Mouse (Mus musculus) spleen, adult 2 months (tissue): ENCODE measurements around the gene Epha6.

Experiments used
- CTCF ChIP-seq: fragments of 200-500 bp; IDR thresholded peaks from 2 replicates; pipeline ENCODE4 v1.5.1; 2011; ENCODE audit warnings: mild to moderate bottlenecking, inconsistent platforms; ENCODE audit not compliant: insufficient read depth, insufficient read length, insufficient replicate concordance; ENCODE audit errors: extremely low read depth
- POLR2A ChIP-seq: fragments of 200-500 bp; IDR thresholded peaks from 2 replicates; pipeline ENCODE4 v1.6.1; 2011; ENCODE audit warnings: low read depth, low read length, inconsistent platforms

GRCm38 (mm10) chr16:59743669-59744068 lies 861.7 kb downstream of the Epha6 start:
- TF ChIP-seq CTCF (no peak), POLR2A (no peak)
